Mouse (Mus musculus) MEL-GATA-1-ER (cell line): Measurements from ENCODE around the gene Tinf2.

Experiments
- DNase-seq: peaks from one replicate; pipeline ENCODE4 v3.0.0-alpha.2; 2012; ENCODE audit warnings: low read depth; ENCODE audit errors: extremely low read depth

Gene Tinf2

DNA sequence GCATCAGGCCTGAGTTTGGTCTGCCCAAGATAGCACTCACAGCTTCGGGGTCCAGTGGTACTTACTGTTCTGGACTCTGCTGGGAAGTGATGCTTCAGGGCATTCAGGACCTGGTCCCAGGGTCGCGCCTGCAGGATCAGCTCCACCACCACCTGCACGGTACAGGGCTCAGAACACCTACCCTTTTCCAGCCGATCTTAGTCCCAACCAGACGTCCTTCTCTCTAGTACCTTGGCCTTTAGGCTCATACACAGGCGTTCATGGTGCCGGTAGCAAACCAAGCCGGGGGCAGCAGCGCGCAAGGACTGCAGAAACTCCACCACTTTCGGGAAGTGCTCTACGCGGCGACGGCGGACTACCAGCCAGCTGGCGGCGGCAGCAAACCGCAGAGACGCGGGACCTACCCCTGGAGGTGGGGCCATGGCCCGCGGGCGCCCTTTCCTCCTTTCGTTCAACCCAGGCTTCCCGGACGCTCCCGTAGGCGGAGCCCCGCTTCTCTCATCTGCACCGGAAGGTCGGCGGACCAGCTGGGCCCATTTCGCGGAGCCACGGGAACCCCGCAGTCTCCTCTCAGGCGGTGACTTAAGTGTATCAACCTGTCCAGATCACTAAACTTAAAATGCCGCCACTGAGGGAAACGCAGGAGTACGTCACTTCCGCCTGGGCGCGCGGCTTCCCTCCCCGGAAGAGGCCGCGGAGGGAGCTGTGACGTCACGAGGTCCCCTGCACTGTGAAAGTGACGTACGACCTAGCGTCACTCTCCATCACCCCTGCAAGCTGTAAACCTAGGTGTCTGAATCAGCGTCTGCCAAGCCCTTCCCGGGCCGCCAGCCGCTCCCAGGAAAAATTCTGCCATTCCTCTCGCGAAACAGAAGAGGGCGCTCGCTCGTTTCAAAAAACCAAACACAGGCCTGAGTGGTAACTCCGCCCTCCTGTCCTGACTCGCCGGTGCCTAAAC, at the start of gene Tinf2:
TSS of gene Tinf2 (minus strand) at position 661 of the 958 bp plus-strand sequence.
- peak; percentile 94 for DNase-seq

DNA sequence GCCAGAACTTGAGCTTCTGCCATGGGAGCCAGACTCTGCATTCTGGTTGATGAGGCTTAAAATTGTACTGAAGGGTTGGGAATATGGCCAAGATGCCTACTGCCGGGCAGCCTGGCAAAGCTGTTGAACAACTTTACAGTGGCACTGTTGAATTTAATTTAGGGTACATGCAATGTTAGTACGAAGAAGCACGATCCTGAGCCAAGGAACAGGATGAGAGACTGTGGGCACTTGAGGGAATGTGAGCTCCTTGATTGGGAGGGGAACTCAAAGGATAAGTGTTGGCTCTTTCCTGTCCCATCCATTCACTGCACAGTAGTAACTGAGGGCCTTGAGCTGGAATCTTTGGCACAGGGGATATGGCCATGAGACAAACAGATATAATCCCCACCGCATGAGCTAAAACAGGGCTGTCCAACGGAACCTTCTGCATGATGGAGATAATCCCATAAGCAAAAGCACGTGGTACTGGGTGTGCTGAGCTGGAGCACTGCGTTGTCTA, 49.0 kb upstream of the Tinf2 start:
- DNase-seq, result peak; percentile 62

DNA sequence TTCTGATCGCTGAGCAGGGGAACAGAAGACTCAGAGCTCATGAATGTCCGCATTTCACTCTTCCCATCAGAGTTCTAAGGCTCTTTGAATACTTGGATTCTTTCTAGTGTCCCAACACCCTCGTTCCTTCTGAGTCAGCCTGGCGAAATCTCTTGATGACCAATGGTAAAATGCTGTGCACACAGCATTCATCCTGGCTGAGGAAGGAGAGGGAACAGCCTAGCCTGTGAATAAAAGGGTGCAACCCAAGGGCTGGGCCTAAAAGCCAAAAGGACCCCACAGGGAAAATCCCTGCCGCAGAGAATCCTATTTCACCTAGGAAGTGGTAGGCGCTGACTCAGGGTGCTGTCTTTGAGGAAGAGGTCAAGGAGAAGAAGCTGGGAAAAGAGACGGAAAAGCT, 48.5 kb upstream of the Tinf2 start:
- no peak for DNase-seq

DNA sequence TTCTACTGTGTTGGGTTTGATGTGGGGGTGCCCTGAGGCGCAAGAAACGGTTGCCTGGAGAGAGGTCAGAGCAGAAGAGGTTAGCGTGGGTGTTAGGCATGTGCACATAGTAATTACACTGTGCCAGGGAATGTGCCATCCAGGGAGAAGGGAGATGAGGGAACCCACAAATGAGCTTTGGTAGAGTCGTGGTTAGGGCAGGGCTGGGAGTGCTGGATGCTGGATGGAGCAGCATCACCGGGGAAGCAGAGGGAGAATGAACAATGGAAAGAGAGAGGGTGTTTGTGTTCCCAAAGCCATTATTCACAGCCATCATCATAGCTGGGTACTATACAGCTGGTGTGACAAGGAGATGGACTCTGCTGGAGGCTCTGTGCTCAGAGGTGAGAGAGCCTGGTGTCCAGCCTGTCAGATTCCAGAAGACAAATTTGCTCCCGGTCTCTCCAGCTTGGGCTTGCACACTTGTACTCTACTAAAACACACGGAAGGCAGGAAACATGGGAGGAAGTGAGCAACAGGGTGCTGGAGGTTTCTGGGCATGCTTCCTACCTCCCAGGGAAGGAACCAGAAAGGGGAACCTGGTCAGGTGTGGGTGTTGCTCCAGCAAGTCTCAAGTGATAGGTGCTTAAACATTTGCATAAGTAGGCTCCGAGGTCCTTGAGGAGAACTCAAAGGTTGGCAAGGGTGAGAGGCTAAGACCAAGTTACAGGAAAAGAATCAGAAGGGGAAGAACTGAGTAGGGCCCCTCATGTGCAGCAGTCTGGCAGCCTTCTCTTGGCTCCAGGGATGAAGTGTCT, 46.5 kb upstream of the Tinf2 start:
- DNase-seq, result no peak

DNA sequence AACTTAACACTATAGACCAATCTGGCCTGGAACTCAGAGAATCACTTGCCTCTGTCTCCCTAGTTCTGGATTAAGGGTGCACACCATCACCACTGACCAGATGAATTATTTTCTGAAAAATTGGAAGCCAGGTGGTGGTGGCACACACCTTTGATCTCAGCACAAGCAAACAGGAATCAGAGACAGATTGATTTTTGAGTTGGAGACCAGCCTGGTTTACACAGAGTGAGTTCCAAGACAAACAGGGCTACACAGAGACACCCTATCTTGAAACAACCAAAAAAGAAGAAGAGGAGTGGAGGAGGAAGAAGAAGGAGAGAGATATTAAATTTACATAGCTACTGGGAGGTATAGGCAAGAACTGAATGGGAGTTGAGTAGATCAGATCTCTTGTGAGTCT, 44.6 kb upstream of the Tinf2 start:
- no peak for DNase-seq

DNA sequence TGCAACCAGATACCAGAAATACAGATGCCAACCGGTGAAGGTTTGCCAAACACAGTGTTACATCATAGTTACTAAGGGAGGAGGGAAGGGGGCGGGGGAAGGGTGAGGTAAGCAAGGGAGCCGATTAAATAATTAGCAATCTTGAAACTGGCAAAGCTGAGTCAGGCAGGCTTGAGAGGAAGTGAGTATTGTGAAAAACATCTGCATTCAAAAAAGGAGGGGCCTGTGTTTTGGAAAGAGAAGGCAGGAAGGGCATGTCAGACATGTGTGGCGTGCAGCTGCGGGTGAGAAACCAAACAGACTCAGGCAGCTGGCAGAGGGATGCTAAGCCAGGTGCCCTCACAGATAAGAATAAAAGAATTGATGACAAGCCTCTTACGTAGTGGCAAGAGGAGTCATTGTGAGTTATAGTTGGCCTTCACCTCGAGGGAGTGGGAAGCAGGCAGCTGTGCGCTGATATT, 42.8 kb upstream of the Tinf2 start:
- DNase-seq, result peak; percentile 50

DNA sequence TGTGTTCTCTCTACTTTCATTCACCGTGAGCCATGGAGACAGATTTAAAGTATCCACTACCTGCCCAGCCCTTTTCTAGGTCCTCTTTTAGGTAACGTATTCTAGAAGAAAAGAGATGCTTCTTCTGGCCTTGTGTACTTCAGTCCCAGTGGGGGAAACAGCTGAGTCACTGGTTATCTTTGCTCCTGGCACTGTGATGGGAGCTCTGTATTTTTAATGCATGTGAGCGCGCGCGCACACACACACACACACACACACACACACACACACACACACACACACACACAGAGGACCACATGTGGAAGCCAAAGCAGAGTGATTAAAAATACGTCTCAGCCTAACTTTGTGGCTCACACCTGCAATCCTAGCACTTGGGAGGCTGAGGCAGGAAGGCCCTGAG, 41.8 kb upstream of the Tinf2 start:
- peak; percentile 74 for DNase-seq

DNA sequence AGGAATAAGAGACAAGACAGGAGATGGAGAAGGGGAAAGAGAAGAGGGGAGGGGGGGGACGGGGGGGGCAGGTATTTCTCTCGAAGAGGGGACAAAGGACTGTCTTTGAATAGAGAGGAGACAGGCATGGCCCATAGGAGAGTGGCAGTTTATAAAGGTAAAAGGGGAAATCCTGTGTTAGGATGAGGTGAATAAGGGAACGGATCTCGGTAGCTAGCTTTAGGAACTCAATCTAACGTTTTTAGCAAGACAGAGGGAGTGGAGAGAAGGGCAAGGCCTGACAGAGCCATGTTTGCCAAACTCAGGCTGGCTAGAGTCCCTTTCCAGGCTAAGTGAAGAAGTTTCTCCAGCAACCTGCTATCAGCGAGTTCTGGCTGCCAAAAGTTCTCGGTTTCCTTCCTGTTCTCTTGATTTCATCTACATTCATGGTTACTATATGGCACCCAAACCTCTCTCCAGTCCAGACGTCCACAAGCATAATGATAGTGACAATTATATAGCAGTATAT, 40.9 kb upstream of the Tinf2 start:
- peak; percentile 28 for DNase-seq

DNA sequence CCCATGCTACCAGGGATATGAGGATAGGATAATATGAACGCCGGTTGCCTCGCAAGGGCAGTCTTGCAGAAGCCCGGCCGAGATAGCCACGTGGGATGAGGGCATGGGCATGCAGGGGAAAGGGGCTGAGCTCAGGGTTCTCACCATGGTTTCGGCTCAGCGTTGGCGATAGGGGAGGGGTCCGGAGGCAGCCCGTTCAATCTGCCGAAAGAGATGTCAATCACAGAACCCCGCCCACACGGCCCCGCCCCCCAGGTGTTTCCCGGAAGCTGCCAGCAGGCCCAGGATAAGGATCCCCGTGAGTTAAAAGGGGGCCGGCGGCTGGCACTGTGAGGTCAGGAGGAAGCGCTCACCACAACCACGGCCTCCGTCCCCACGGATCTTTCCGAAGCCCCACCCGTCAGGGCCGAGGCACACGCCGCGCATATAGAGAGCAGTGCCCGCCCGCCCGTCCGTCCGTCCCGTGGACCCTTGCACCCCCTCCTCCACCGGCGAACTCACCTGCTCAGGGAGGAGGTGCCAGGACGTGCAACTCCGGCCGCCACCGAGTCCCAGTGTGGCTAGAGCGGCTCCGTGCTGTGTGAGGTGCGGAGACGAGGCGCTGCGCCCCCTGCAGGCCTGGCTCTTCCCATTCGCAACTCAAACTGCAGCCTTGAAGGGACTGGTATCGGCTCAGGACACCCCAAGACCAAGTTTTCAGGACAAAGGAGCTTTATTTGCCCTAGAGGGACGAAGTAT, 40.2 kb upstream of the Tinf2 start, which contains the start of gene Rabggta:
TSS of gene Rabggta (minus strand) at position 564 of the 738 bp plus-strand sequence.
- DNase-seq, result peak; percentile 78

DNA sequence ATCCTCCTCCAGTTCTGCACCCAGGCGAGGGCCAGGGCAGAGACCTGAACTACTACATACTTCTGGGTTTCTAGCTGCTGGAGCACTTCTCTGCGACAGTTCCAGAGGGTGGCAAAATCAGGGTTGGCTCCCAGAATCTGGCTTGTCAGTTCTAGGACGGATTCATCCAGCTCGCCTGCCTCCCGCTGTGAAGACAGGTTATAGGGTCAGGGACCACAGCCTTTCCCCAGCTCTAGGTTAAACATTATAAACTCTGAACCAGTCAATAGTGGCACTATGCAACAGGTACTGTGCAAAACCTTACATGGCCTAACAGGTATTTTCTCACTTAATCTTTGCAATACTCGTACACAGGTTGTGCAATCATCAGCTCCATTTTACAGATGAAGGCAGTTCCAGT, 39.5 kb upstream of the Tinf2 start:
- no peak for DNase-seq

DNA sequence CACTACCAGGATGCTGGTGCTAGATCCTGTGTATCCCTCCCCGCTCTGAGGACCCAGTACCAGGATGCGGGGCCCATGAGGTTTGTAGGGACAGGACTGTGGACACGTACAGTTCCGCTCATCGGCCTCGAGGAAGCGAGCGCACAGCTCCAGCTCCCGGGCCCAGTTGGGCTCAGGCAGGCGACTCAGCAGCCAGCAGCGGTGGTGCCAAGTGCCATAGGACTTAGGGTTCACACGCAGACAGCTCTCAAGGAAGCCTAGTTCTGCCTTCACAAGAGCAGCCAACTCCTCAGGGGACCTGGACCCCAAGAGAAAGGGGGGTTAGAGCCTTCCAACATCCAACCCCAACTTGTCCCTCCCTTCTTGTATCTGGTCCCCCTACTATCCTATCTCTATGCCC, 39.0 kb upstream of the Tinf2 start:
- no peak for DNase-seq

DNA sequence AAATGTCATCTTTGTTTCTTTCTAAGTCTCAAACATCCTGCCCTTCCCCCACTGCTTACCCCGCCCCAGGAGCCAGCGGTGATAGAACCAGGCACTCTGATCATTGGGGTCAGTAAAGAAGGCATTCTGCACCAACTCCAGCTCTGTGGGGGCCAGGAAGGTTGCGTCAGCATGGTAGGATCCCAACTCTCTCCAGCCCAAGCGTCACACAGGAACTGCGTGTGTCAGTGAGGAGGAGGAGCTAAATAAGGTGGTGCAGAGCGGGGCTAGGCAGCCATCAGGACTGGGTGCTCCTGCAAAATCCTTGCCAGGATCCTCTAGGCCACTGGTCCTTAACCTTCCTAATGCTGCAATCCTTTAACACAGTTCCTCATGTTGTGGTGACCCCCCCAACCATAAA, 38.1 kb upstream of the Tinf2 start:
- no peak for DNase-seq

DNA sequence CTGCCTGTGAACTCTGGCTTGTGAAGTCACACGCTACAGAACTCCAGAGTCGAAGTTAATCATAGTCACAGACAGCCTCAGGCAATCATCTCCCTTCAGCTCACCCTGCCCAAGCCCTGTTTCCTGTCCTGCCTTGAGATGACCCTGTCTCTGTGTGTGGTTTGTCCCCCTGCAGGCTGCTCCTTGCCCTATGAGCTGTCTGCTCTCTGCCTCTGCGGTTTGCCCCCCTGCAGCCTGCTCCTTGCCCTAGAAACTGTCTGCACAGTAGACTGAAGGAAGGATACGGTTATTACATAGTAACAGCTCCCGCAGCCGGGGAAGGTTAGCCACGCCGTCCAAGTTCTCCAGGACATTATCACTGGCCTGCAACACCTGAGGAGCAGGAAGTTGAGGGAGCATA, 35.3 kb upstream of the Tinf2 start:
- DNase-seq, result no peak

DNA sequence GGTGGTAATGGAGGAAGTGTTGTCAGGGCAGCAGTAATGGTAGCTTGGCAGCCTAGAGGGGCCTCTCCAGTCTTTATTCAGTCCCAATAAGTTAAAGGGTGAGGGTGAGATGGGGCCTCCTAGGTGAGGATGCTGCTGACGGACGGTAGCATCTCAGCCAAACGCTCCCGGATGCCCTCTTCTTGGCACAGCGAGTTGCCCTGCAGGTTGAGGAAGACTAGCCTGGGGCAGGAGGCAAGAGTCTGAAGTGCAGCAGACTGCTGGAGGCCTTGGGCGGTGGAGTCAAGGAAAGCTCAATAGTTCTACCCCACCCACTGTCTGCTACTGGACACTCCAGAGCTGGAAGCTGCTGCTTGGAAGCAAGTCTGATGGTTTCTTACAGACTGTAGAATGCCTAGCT, 34.7 kb upstream of the Tinf2 start:
- no peak for DNase-seq

DNA sequence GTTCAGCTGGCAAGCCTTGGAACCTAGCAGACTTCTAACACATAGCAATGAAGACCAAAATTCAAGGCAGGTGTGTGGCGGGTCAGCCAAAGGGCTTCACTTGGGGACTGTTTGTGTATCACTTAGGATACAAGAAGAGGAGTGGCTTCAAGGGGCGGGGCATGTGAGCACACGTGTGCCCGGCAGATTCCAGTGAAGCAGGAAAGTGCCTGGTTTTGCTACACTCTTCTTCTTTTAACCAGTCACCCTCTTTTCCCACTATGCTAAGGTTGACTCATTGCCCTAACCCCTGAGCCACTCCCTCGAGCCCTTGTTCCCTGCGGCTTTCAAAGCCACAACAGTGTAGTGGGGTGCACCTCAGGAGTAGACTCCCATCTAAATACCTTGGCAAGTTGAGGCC, 33.3 kb upstream of the Tinf2 start:
- DNase-seq, result no peak

DNA sequence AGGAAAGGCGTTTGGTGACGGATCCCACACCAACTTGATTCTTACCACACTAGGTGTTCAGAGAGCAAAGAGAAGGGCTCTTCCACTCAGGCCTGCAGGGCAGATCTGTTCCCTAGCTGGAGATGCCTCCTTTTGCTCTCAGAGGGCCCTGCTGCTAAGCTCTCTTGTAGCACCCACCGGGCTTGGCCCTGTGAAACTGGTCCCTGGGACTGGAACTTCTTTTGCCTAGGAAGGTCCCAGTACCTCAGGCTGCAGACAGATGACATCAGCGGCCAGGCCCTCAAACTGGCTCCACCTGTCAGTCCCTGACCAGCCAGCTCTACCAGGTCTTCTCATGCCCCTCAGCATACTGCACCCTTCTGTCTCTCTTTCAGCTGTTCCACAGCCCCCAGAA, 32.1 kb upstream of the Tinf2 start, which contains the start of gene Tgm1:
TSS of gene Tgm1 (minus strand) at position 198 of the 394 bp plus-strand sequence.
- no peak for DNase-seq

DNA sequence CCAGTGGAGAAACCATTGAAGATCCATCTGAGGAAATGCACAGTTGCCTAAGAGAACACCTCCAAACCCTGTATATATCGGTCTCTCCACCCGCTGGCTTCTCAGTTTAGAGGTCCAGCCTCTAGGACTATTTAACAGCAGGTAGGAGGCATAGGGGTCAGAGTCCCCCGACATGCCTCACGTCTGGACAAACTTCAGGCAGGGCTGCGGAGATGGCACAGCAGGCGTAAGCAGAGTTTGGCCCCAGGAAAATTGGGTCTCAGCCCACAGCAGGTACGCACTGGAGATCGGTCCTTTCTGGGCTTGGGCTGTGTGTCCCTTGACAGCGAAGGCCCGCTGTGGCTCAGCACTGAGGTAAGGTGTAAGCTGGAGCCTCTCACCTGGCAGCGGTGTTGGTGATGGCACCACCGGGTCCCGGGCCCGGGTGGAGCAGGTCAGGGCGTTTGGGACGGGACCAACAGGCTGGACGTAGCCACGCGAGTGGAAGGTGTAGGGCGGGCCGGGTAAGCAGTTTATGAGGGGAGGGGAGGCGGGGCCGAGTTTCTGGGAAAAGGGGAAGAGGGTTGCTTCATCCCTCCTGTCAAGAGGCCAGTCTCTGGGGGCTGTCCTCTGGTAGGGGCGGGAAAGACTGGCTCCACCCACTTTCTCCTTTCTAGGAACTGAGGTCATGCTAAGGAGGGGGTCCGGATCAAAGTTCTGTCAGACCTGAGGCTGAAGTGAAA, 31.5 kb upstream of the Tinf2 start:
- peak; percentile 82 for DNase-seq

DNA sequence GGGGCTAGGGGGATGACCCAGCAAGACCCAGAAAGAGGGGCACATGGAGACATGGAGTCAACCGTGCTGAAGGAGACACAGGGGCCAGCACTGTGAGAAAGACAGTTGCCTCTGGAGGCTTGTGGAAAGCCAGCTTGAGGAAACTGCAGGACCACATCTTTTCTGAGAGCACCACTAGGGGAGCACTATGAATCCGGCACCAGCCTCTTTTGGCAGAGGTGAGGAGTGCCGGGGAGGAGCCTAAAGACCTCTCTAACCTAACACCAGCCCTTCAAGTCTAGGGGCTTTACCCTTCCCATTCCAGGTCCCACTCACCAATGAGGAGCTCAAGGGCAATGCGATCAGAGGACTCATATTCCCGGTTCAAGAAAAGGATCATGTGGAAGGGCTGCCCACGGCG, 30.2 kb upstream of the Tinf2 start:
- no peak for DNase-seq

DNA sequence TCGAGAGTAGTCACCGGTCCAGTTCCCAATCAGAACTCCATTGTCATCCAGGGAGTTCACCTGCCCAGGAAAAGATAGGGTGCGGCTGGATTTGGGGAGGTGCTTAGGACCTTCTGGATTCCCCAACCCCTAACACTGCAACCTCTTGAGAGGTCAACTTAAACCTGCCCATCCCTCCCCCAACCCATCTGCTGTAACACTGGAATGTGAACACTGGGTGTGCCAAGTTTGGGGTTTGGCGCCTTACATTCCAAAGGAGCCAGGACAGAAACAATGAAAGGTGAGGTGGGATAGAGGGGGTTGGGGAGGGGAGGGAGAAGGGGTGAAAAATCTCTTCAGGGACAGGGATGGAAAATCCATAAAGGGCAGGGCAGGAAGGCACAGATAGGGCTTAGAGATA, 27.9 kb upstream of the Tinf2 start:
- DNase-seq, result no peak

DNA sequence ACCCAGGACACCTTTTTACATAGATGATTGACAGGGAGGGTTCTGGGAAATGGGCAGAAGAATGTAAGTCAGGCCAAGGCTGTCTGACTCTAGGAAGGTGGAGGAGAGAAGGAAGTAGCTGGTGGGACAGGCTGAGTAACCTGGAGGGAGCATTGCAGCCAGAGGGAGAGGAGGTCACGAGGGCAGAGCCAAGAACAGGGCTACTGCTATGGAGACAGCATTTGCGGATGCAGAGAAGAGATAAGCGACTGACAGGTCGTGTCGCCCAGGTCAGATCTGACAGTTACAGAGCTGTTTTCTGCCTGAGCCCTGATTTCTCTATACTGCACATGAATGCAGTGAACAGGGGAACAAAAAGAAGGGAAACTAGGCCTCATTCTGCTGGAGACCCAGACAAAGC, 25.8 kb upstream of the Tinf2 start:
- DNase-seq, result no peak
